Mouse (Mus musculus) hindbrain, embryonic 16.5 days (tissue): ENCODE results near the gene Lrrc26. TPM values are rescaled to one million over a fixed set of nuclear protein-coding genes. Genes with fewer than 3 reads are reported as not detected.

Source experiments
- ATAC-seq: fragments of 200-750 bp; cut with Nextera tagmentation; 2 replicates; pipeline ENCODE4 v1.8.0; 2017; ENCODE audit warnings: moderate TSS enrichment, moderate library complexity
- H3K27ac ChIP-seq: fragments of 300-500 bp; sonication (generic); 2 replicates; pipeline ENCODE4 v1.5.1; 2014; ENCODE audit warnings: low read depth, mild to moderate bottlenecking, control low read depth, low read length, moderate library complexity
- H3K27me3 ChIP-seq: fragments of 300-500 bp; sonication (generic); replicated peaks from 2 replicates; pipeline ENCODE4 v1.6.1; 2014; ENCODE audit warnings: low read length; ENCODE audit not compliant: control insufficient read depth, insufficient read depth
- H3K36me3 ChIP-seq: fragments of 300-500 bp; sonication (generic); 2 replicates; pipeline ENCODE4 v1.6.1; 2014; ENCODE audit warnings: mild to moderate bottlenecking, low read length, moderate library complexity, mixed read lengths; ENCODE audit not compliant: control insufficient read depth, insufficient read depth
- H3K4me1 ChIP-seq: fragments of 300-500 bp; sonication (generic); 2 replicates; pipeline ENCODE4 v1.6.1; 2014; ENCODE audit warnings: low read depth, low read length; ENCODE audit not compliant: control insufficient read depth, insufficient read depth
- H3K4me2 ChIP-seq: fragments of 300-500 bp; sonication (generic); 2 replicates; pipeline ENCODE4 v1.6.1; 2014; ENCODE audit warnings: mild to moderate bottlenecking, low read length, control low read depth, moderate library complexity
- H3K4me3 ChIP-seq: fragments of 300-500 bp; sonication (generic); 2 replicates; pipeline ENCODE4 v1.5.1; 2014; ENCODE audit warnings: mild to moderate bottlenecking, low read length, control low read depth, moderate library complexity
- H3K9ac ChIP-seq: fragments of 300-500 bp; sonication (generic); 2 replicates; pipeline ENCODE4 v1.6.1; 2014; ENCODE audit warnings: low read depth, mild to moderate bottlenecking, control low read depth, low read length, moderate library complexity
- H3K9me3 ChIP-seq: fragments of 300-500 bp; sonication (generic); 2 replicates; pipeline ENCODE4 v1.6.1; 2014; ENCODE audit warnings: mild to moderate bottlenecking, low read length, moderate library complexity; ENCODE audit not compliant: control insufficient read depth
- WGBS: fragments of 180-500 bp; shearing (Covaris S2); extraction: QIAGEN DNeasy Blood & Tissue Kit; methylation state at CpG from one replicate; pipeline ENCODE4 v1.1.7; 2014; 5-methylcytosine and 5-hydroxymethylcytosine counted together
- polyA plus RNA-seq: library from polyadenylated mRNA; unstranded; fragments of >200 nt; fragmentation: Nextera tagmentation; extraction: Ambion mirVana; gene quantifications from 2 replicates; pipeline ENCODE4 v1.2.1, GENCODE M21; 2015

Lrrc26 gene
- polyA plus RNA-seq = 0.12 and 0.13 TPM in 2 replicates

DNA sequence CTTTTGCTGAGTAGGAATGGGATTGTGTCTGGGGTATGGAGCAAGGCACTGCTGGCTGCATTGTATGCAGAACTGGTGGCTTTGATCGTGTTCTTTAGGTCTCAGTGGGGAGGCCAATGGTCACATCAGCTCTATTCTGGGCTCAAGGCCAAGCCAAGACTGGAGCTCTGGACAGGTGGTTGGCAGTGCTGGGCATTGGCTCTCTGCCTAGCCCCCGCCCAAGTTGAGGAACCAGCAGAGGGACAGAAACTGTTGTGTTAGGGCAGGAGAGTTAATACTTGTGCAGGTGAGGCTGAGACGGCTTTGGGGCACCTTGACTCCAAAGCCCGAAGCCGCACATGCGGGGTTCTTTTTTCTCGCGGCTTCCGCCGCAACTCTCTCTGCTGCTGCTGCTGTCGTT, at the start of gene Lrrc26:
Lrrc26 (plus strand) TSS at position 265 of the 400 bp plus-strand sequence.
- Histone ChIP-seq H3K4me2 (peak within 1 kb of the TSS; percentile 55), H3K4me3 (peak within 1 kb of the TSS; percentile 32), H3K9ac (peak within 1 kb of the TSS; percentile 53), H3K4me1 (peaks cover 40% of the 10 kb centered on the region), H3K9me3 (no peaks in the 10 kb centered on the region), H3K27ac (peak within 1 kb of the TSS; percentile 49; the same call in 1 of the 2 replicates), H3K36me3 (peaks cover 22% of the 10 kb centered on the region), H3K27me3 (peaks cover 43% of the 10 kb centered on the region)
- peak; percentile 10 for ATAC-seq
- WGBS = 6% methylated on average over 11 of the region's 11 CpGs

DNA sequence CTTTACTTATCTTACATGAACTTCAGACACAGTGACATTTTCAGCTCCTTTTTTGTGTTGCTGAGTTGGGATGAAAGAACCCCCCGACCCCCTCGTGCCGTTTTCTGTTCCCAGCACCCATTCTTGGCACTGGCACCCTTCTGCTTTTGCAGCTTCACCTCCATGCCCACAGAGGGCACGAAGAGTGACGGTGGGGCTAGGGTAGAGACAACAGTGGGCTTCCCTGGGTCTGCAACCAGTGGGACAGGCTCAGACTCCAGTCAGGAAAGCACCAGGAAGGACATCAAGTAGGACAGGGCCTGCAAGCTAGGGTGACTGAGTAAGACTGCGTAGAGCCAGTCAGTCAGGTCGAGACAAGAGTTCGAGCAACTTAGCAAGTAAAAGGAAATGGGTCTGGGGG, 49.4 kb upstream of the Lrrc26 start:
- H3K4me3 ChIP-seq = peak overlapping the region; percentile 68
- ATAC-seq = peak; percentile 6
- peak overlapping the region; percentile 56 for H3K9ac ChIP-seq
- H3K4me1 ChIP-seq = peaks cover 25% of the 10 kb centered on the region
- H3K4me2 ChIP-seq = peak overlapping the region; percentile 87
- peaks cover 7% of the 10 kb centered on the region for H3K36me3 ChIP-seq
- peaks cover 2% of the 10 kb centered on the region; the same call in 1 of the 2 replicates for H3K27me3 ChIP-seq
- no peaks in the 10 kb centered on the region for H3K9me3 ChIP-seq
- peak overlapping the region; percentile 44; the same call in 1 of the 2 replicates for H3K27ac ChIP-seq
- 49% methylated on average over 8 of the region's 8 CpGs for WGBS

DNA sequence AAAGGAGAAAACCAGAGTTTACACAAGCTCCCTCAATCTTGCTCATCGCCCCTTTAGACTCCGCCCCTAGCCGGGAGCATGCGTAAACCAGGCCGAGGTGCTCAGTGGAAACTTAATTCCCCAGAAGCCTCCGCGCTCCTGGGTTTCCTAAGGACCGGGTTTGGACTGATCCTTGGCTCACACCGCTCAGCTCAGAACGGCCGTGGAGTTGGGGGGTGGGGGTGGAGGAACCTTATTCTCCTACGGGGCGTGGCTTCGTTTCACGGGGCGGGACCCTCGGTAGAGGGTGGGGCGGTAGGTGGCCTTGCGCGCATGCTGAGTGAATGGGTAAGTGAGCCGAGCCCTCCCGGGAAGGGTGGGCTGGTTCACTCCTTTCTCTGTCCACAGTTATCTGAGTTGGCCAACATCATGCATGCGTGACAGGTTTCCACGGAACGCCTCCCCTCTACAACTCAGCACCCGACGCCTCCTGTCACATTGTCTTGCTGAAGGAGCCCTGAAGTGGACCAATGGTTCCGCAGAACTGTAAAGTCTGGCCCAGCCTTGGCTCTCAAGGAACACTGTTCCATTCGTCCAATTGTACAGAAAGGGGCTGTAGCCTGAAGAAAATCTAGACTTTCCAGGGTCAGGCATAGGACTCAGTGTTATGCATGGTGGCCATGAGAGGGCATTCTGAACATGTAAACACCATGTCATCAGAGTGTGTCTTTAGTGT, 48.8 kb upstream of the Lrrc26 start:
- Histone ChIP-seq H3K36me3 (peaks cover 10% of the 10 kb centered on the region), H3K4me1 (peaks cover 25% of the 10 kb centered on the region), H3K27me3 (peaks cover 2% of the 10 kb centered on the region; the same call in 1 of the 2 replicates), H3K4me3 (peak overlapping the region; percentile 68), H3K4me2 (peak overlapping the region; percentile 87), H3K9me3 (no peaks in the 10 kb centered on the region), H3K9ac (peak overlapping the region; percentile 56), H3K27ac (peak overlapping the region; percentile 44)
- WGBS = 1% methylated on average over 29 of the region's 29 CpGs
- peak; percentile 84 for ATAC-seq

DNA sequence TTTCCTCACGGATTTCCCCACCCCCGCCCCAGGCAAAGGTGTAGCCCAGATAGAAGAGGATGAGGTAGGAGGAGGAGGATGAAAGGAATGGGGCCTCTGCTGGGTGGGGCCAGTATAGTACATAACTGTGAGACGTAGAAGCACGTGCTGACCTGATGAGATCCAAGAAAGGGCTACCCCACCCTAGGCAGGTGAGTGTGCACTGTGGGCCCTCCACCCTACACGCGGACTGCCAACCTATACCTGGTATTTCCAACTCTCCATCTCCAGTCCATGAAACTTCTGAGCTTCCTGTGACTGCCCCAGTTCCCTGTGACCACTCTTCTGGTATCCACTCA, 48.3 kb upstream of the Lrrc26 start:
- Histone ChIP-seq H3K27me3 (peaks cover 2% of the 10 kb centered on the region; the same call in 1 of the 2 replicates), H3K4me1 (peaks cover 25% of the 10 kb centered on the region), H3K9me3 (no peaks in the 10 kb centered on the region), H3K27ac (peak overlapping the region; percentile 80; the same call in 1 of the 2 replicates), H3K4me2 (peak overlapping the region; percentile 87), H3K36me3 (peaks cover 10% of the 10 kb centered on the region), H3K9ac (peak overlapping the region; percentile 90), H3K4me3 (peak overlapping the region; percentile 68)
- WGBS = 11% methylated on average over 6 of the region's 6 CpGs
- ATAC-seq = peak; percentile 25

DNA sequence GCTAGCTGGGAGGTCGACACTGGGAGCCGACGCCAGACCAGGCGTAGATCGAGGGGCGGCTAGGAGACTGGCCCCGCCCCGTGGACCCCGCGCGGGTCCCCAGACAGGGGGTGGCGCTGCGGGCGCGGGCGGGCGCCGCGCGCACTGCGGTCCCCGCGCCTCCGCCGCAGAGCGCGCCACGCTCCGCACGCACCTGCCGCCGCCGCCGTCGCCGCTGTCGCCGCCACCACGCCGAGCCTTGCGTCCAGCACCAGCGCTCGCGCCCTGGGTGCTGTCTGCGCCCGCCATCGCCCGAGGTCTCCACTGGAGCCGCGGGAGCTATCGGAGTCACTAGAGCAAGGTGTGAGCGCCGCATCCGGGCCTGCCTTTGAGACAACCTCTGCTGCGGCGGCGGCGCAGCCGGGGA, 47.6 kb upstream of the Lrrc26 start, which contains the start of the genes Rnf208 and Cysrt1:
Rnf208 (plus strand) TSS at position 155 of the 406 bp plus-strand sequence.
Cysrt1 (minus strand) TSS at position 352 of the 406 bp plus-strand sequence.
- Histone ChIP-seq H3K27me3 (peaks cover 2% of the 10 kb centered on the region; the same call in 1 of the 2 replicates), H3K4me3 (peak within 1 kb of the TSS; percentile 68), H3K9me3 (no peaks in the 10 kb centered on the region), H3K36me3 (peaks cover 12% of the 10 kb centered on the region), H3K27ac (peak within 1 kb of the TSS; percentile 80), H3K4me2 (peak within 1 kb of the TSS; percentile 87), H3K4me1 (peaks cover 25% of the 10 kb centered on the region), H3K9ac (peak within 1 kb of the TSS; percentile 90)
- 0% methylated on average over 46 of the region's 59 CpGs for WGBS
- ATAC-seq = peak; percentile 62

DNA sequence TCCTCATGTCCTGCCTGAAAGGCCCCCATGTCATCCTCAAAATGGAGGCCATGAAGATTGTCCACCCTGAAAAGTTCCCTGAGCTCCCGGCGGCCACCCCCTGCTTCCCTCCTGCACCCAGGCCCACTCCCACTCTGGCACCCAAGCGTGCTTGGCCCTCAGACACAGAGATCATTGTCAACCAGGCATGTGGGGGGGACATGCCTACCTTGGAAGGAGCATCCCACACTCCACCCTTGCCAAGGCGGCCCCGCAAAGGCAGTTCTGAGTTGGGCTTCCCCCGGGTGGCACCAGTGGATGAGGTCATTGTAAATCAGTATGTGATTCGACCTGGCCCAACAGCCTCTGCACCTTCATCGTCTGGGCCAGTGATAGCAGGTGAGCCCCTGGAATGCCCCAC, 46.4 kb upstream of the Lrrc26 start:
- Histone ChIP-seq H3K9ac (peak overlapping the region; percentile 90), H3K4me1 (peaks cover 25% of the 10 kb centered on the region), H3K4me2 (peak overlapping the region; percentile 87), H3K27me3 (peaks cover 2% of the 10 kb centered on the region; the same call in 1 of the 2 replicates), H3K36me3 (peaks cover 12% of the 10 kb centered on the region), H3K9me3 (no peaks in the 10 kb centered on the region), H3K27ac (no peak overlapping the region), H3K4me3 (peak overlapping the region; percentile 68)
- no peak for ATAC-seq
- 78% methylated on average over 8 of the region's 8 CpGs for WGBS

DNA sequence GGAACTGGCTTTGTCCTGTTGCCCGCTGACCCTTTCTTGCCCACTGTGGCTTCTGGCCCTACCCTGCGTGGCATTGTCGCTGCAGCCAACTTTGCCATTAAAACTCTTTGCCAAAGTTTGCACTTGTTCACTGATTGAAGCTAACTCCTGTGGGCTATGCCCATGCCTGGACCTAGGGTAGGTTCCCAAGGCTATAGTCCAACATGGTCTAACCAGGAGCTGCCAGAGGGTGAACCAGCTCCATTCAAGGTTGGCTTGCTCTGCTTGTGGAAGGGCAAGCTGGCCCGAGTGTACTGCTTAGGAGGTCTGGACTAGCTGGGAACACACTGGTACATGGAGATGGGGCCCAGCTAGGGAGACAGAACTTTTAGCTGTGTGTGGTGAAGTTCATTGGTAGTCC, 45.6 kb upstream of the Lrrc26 start:
- 89% methylated on average over 4 of the region's 4 CpGs for WGBS
- no peak for ATAC-seq
- Histone ChIP-seq H3K27ac (no peak overlapping the region), H3K36me3 (peaks cover 12% of the 10 kb centered on the region), H3K4me2 (no peak overlapping the region), H3K27me3 (no peaks in the 10 kb centered on the region), H3K9ac (no peak overlapping the region), H3K9me3 (no peaks in the 10 kb centered on the region), H3K4me1 (peaks cover 25% of the 10 kb centered on the region), H3K4me3 (no peak overlapping the region)

DNA sequence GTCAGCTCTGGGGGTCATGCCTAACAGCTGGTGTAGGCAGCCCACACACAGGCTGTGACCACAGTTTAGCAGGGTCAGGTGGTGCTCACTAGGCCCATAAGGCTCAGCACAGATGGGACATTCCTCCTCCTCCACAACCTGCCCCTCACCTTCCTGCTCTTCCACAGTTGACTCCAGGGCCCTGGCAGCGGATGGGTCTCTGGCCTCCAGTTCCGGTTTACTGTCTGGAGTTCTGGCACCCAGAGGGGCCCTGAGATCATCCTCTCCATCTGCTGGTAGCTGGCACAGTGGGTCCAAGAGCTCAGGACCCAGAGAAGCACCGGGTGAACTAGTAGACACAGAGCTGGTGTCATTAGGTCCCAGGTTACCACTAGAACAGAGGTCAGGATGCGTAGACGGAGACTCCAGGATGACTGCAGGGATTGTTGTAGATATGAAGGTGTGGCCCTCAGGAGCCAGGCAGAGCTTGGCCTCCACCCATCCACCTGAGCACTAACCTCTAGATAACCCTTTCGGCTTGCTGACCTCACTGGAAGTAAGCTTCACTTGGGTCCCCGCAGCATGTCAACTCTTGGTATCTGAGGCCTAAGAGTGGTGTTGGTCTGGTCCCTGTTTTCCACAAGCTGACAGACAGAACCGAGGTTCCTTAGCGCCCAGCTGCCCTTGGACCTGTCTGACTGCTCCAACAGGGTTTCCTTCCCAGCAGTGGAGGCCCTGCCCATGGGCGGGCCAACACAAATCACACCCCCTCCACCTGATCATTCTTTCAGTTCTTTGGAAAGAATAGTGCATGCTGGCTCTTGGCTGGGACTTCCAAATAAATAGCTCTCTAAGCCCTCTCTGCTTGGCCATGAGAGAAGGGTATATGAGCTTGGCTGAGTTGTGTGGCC, 43.3 kb upstream of the Lrrc26 start, which contains the start of gene AL732309.1:
AL732309.1 (minus strand) TSS at position 681 of the 890 bp plus-strand sequence.
- no peak for ATAC-seq
- H3K36me3 ChIP-seq = peaks cover 12% of the 10 kb centered on the region
- H3K27ac ChIP-seq = no peak within 1 kb of the TSS
- H3K4me1 ChIP-seq = peaks cover 16% of the 10 kb centered on the region
- H3K9me3 ChIP-seq = no peaks in the 10 kb centered on the region
- H3K9ac ChIP-seq = no peak within 1 kb of the TSS
- 86% methylated on average over 10 of the region's 10 CpGs for WGBS
- no peak within 1 kb of the TSS for H3K4me3 ChIP-seq
- H3K27me3 ChIP-seq = no peaks in the 10 kb centered on the region
- no peak within 1 kb of the TSS for H3K4me2 ChIP-seq
